Mouse (Mus musculus): ENCODE data around the gene Zfp850. TPM values are rescaled to one million over a fixed set of nuclear protein-coding genes. Genes with fewer than 3 reads are reported as not detected.
"Not testable (repeated sequence)": the region's sequence is repeated elsewhere in the genome, so short reads cannot be mapped to it uniquely, and the experiment has no call there.

The Zfp850 gene
- polyA plus RNA-seq, 1 experiment from 2014 or later = 1.0 TPM

DNA sequence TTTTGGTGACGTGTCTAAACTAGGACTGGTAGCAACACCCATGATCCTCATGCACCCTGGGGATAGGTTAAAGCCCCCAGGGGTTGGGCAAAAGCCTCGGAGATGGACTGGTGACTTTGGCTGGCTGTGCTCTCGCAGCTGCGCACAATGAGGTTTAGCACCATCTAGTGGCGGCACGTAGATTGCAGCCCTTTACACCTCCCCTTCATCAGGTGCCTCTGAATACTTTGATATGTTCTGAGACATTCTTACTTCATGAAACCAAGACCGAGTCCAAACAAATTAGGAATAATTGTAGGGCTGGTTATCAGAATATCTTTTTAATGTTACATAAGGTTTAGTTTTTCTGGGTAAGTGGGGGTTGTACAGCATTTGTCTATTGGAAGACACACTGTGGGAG lies 72.0 kb downstream of the Zfp850 start:
- H3K36me3 ChIP-seq (ENCODE audit: insufficient read depth, low read length); H3K27ac ChIP-seq (ENCODE audit: low read length); H3K9me3 ChIP-seq (ENCODE audit: low read length); H3K9ac ChIP-seq (replicated peaks; ENCODE audit: low read depth); DNase-seq (ENCODE audit: low spot score); ATAC-seq; H3K4me2 ChIP-seq (replicated peaks; ENCODE audit: low read depth, low read length); H3K4me3 ChIP-seq (ENCODE audit: low read depth, low read length); H3K27me3 ChIP-seq (replicated peaks; ENCODE audit: insufficient read depth, low read length); H3K4me1 ChIP-seq (ENCODE audit: insufficient read depth, low read depth, low read length): not testable (repeated sequence)
- WGBS = 46% methylated on average over 5 of the region's 7 CpGs
- peak; percentile 47 for TF ChIP-seq CTCF (IDR thresholded peaks at IDR 0.05)

Other genes starting within 250 kb of the Zfp850 start
- gene Zfp626, start 206.9 kb downstream of the Zfp850 start, polyA plus RNA-seq (2015; fragmentation: Nextera tagmentation; extraction: Ambion mirVana) = 1.7 and 2.0 TPM in 2 replicates
- gene Zfp59, start 175.5 kb downstream of the Zfp850 start, polyA plus RNA-seq (2015; fragmentation: Nextera tagmentation; extraction: Ambion mirVana) = 3.8 and 4.5 TPM in 2 replicates
- gene Zfp607a, start 156.6 kb downstream of the Zfp850 start, polyA plus RNA-seq (2015; fragmentation: Nextera tagmentation; extraction: Ambion mirVana) = 2.4 and 2.5 TPM in 2 replicates
- gene Zfp974, start 84.7 kb downstream of the Zfp850 start, polyA plus RNA-seq (2015; fragmentation: Nextera tagmentation; extraction: Ambion mirVana) = 5.2 and 5.5 TPM in 2 replicates
- 8.5 and 10.2 TPM in 2 replicates for gene Zfp780b, start 34.9 kb downstream of the Zfp850 start, polyA plus RNA-seq (2015; fragmentation: Nextera tagmentation; extraction: Ambion mirVana)
- 153 and 170 TPM in 2 replicates for gene Psmc4, start 36.0 kb upstream of the Zfp850 start, polyA plus RNA-seq (2015; fragmentation: Nextera tagmentation; extraction: Ambion mirVana)
- 1.9 and 2.2 TPM in 2 replicates for gene Fcgbp, start 57.1 kb upstream of the Zfp850 start, polyA plus RNA-seq (2015; fragmentation: Nextera tagmentation; extraction: Ambion mirVana)
- 0.50 and 0.51 TPM in 2 replicates for gene 9530053A07Rik, start 115.4 kb upstream of the Zfp850 start, polyA plus RNA-seq (2015; fragmentation: Nextera tagmentation; extraction: Ambion mirVana)
- 36.1 and 37.2 TPM in 2 replicates for gene Fbl, start 155.6 kb upstream of the Zfp850 start, polyA plus RNA-seq (2015; fragmentation: Nextera tagmentation; extraction: Ambion mirVana)
- 11.6 and 12.2 TPM in 2 replicates for gene Dyrk1b, start 165.4 kb upstream of the Zfp850 start, polyA plus RNA-seq (2015; fragmentation: Nextera tagmentation; extraction: Ambion mirVana)